Mouse (Mus musculus) hindbrain, embryonic 14.5 days (tissue): ENCODE data around the gene Fscn2. TPM values are rescaled to one million over a fixed set of nuclear protein-coding genes. Genes with fewer than 3 reads are reported as not detected.

ENCODE experiments used
- ATAC-seq: fragments of 200-750 bp; cut with Nextera tagmentation; 2 replicates; pipeline ENCODE4 v1.8.0; 2017; ENCODE audit warnings: moderate number of reproducible peaks, mild to moderate bottlenecking, moderate TSS enrichment, moderate library complexity; ENCODE audit not compliant: low FRiP score
- DNase-seq: peaks from one replicate; pipeline ENCODE4 v3.0.0-alpha.2; 2015; ENCODE audit warnings: low spot score
- H3K27ac ChIP-seq: fragments of 300-500 bp; sonication (generic); 2 replicates; pipeline ENCODE4 v1.5.1; 2014; ENCODE audit warnings: mild to moderate bottlenecking, moderate library complexity
- H3K27me3 ChIP-seq: fragments of 300-500 bp; sonication (generic); 2 replicates; pipeline ENCODE4 v1.6.1; 2014; ENCODE audit warnings: mild to moderate bottlenecking, low read length, mixed read lengths; ENCODE audit not compliant: control insufficient read depth, insufficient read depth
- H3K36me3 ChIP-seq: fragments of 300-500 bp; sonication (generic); replicated peaks from 2 replicates; pipeline ENCODE4 v1.6.1; 2014; ENCODE audit not compliant: control insufficient read depth, insufficient read depth
- H3K4me1 ChIP-seq: fragments of 300-500 bp; sonication (generic); replicated peaks from 2 replicates; pipeline ENCODE4 v1.6.1; 2014; ENCODE audit warnings: antibody characterized with exemption, low read length, mixed read lengths; ENCODE audit not compliant: control insufficient read depth, insufficient read depth
- H3K4me2 ChIP-seq: fragments of 300-500 bp; sonication (generic); replicated peaks from 2 replicates; pipeline ENCODE4 v1.6.1; 2014; ENCODE audit warnings: mild to moderate bottlenecking, moderate library complexity
- H3K4me3 ChIP-seq: fragments of 300-500 bp; sonication (generic); replicated peaks from 2 replicates; pipeline ENCODE4 v1.5.1; 2014; ENCODE audit warnings: mild to moderate bottlenecking, low read length
- H3K9ac ChIP-seq: fragments of 300-500 bp; sonication (generic); 2 replicates; pipeline ENCODE4 v1.6.1; 2014
- H3K9me3 ChIP-seq: fragments of 300-500 bp; sonication (generic); 2 replicates; pipeline ENCODE4 v1.6.1; 2016; ENCODE audit warnings: low read length; ENCODE audit not compliant: control insufficient read depth
- WGBS: fragments of 180-500 bp; shearing (Covaris S2); extraction: QIAGEN DNeasy Blood & Tissue Kit; methylation state at CpG from one replicate; pipeline ENCODE4 v1.1.7; 2014; 5-methylcytosine and 5-hydroxymethylcytosine counted together
- polyA plus RNA-seq: library from polyadenylated mRNA; unstranded; fragments of >200 nt; fragmentation: Nextera tagmentation; extraction: Ambion mirVana; gene quantifications from 2 replicates; pipeline ENCODE4 v1.2.1, GENCODE M21; 2014

Fscn2 gene
- polyA plus RNA-seq, 1 experiment from 2014 or later, result 1.6 TPM

DNA sequence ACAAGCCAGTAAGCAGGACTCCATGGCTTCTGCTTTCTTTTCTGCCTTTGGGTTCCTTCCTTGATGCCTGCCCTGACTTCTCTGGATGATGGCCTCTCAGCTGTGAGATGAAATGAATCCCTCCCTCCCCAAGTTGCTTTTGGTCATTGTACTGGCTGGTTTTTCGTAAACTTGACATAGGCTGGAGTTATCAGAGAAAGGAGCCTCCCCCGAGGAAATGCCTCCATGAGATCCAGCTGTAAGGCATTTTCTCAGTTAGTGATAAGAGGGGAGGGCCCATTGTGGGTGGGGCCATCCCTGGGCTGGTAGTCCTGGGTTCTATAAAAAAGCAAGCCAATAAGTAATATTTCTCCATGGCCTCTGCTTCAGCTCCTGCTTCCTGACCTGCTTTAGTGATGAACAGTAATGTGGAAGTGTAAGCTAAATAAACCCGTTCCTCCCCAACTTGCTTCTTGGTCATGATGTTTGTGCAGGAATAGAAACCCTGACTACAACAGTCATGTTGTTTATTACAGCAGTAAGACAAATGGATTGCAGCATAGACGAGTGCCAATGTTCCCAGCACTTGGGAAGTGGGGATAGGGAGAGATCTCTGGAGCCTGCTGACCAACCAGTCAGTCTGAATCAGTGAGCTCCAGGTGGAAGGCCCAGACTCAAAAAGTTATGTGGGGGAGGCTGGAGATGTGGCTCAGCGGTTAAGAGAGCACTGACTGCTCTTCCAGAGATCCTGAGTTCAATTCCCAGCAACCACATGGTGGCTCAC is 5.9 kb upstream of the Fscn2 start:
- Histone ChIP-seq H3K27ac (no peak overlapping the region), H3K4me1 (peaks cover 54% of the 10 kb centered on the region), H3K4me3 (no peak overlapping the region), H3K36me3 (no peaks in the 10 kb centered on the region), H3K27me3 (no peaks in the 10 kb centered on the region), H3K9me3 (no peaks in the 10 kb centered on the region), H3K4me2 (no peak overlapping the region), H3K9ac (no peak overlapping the region)
- 82% methylated on average over 5 of the region's 5 CpGs for WGBS
- ATAC-seq (no peak), DNase-seq (no peak)

DNA sequence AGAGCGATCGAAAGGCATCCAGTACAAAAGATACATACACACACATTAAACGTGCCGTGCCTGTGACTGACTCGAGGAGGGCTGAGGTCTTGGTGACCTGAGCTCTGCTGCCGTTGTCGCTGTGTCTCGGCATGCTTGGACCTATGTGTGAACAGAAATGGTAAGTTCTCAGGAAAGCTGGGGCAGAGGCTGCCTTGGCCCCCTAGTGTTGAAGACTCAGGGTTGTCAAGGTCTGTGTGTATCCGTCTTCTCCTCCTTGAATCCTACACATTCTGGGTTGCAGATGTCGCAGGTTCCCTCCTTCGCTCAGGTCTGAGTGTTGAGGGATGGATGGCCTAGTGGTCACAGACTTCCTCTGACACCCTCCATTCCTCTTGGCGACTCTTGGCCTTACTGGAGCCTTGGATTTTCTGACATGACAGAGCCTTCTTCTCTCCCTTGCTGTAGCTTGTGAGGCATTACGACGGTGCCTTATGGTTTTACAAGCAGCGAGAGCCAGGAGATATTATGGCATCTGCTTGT is 5.0 kb upstream of the Fscn2 start:
- no peak for ATAC-seq
- H3K4me1 ChIP-seq, result peaks cover 46% of the 10 kb centered on the region

DNA sequence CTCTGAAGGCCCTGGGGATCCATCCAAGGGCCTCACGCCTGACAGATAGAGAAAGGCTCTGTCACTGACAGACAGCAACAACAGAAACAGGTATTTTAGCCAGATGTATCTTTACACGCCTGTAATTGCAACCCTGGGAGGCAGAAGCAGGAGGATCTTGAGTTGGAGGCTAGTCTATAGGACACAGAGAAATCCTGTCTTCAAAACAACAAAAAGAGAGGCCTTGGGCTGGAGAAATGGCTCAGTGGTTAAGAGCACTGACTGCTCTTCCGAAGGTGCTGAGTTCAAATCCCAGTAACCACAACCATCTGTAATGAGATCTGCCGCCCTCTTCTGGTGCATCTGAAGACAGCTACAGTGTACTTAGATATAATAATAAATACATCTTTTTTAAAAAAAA is 4.4 kb upstream of the Fscn2 start:
- ATAC-seq, result no peak
- Histone ChIP-seq H3K27ac (peak overlapping the region; percentile 82; the same call in 1 of the 2 replicates), H3K36me3 (no peaks in the 10 kb centered on the region), H3K4me1 (peaks cover 46% of the 10 kb centered on the region), H3K9me3 (no peaks in the 10 kb centered on the region), H3K4me2 (no peak overlapping the region), H3K4me3 (no peak overlapping the region), H3K27me3 (no peaks in the 10 kb centered on the region), H3K9ac (no peak overlapping the region)
- no peak for DNase-seq
- 96% methylated on average over 4 of the region's 4 CpGs for WGBS

More for the DNA sequence above, 5.0 kb upstream of the Fscn2 start:
- Histone ChIP-seq H3K27ac (no peak overlapping the region), H3K9me3 (no peaks in the 10 kb centered on the region), H3K4me2 (no peak overlapping the region), H3K4me3 (no peak overlapping the region), H3K27me3 (no peaks in the 10 kb centered on the region), H3K36me3 (no peaks in the 10 kb centered on the region), H3K9ac (no peak overlapping the region)
- WGBS, result 86% methylated on average over 15 of the region's 15 CpGs
- no peak for DNase-seq

DNA sequence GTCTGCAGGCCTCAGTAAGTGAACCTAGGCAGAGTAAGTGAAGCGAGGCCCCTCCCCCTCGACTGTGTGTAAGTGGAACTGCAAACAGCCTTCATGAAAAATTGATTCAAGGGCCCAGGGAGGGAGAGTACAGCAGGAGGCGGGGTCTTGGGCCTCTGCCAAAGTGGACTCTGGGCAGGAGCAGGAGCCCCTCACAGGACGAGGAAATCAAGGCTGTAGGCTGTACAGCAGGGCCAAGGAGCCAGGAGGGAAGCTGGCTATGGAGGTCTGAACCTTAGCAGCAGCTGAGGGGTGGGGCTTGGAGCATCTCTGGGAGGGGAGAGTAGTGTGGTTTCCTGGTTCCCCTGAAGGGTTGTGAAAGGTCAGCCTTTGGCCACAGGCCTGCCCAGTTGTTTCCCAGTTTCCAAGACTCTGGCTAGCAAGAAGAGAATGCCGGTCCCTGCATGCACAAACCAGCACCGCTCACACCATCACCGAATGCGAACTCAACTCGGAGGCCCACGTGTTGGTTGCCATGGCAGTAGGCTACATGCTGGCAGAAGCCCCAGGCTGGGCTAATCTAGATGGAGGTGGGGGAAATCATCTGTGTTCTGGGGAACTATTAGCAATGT is 3.4 kb upstream of the Fscn2 start:
- Histone ChIP-seq H3K27me3 (no peaks in the 10 kb centered on the region), H3K27ac (peak overlapping the region; percentile 82), H3K4me2 (peak overlapping the region; percentile 34), H3K36me3 (no peaks in the 10 kb centered on the region), H3K4me1 (peaks cover 42% of the 10 kb centered on the region), H3K9ac (peak overlapping the region; percentile 48), H3K4me3 (no peak overlapping the region), H3K9me3 (no peaks in the 10 kb centered on the region)
- 9% methylated on average over 10 of the region's 10 CpGs for WGBS
- ATAC-seq (peak; percentile 73), DNase-seq (peak; percentile 76)

DNA sequence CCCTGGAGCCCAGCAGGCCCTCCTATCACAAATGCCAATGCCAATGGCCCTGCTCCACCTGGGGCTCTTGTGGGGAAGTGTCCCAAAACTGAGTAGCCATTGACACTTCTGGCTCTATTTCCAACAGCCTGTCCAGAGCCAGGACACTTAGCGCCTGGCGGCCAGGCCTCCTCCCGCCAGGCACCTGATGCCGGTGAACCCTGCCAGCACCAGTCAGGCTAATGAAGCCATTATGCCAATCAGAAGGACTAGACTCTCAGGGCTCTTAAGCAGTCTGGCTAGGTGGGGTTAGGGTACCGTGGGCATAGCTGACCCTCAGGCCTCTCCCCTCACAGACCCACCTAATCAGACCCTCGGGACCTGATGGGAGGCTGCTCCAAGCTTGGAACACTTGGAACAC is 1.9 kb upstream of the Fscn2 start:
- DNase-seq, result no peak
- WGBS, result 67% methylated on average over 6 of the region's 6 CpGs
- H3K36me3 ChIP-seq, result no peaks in the 10 kb centered on the region

DNA sequence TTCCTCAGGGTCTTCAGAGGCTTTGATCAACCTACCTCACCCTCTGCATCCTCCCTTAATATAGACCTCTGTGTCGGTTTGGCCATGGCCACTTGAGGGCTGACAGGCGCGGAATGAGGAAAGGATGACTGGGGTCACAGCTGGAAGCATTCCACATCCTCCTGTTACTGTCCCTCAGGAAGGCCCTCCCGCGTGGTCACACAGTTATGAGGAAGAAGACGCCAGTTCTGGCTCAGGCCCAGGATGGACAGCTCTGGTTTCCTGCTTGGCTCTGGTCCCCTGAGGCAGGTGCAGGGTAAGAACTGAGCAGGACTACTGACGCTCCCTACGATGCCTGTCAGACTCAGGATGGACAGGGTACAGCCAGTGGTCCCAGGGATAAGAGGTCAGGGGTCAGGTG is 1.3 kb upstream of the Fscn2 start:
- H3K9me3 ChIP-seq, result no peaks in the 10 kb centered on the region
- no peak overlapping the region for H3K9ac ChIP-seq

More for the DNA sequence above, 1.9 kb upstream of the Fscn2 start:
- H3K27ac ChIP-seq, result no peak overlapping the region
- no peak overlapping the region for H3K4me2 ChIP-seq
- H3K9ac ChIP-seq, result peak overlapping the region; percentile 11; the same call in 1 of the 2 replicates
- no peaks in the 10 kb centered on the region for H3K27me3 ChIP-seq
- no peaks in the 10 kb centered on the region for H3K9me3 ChIP-seq
- H3K4me1 ChIP-seq, result peaks cover 32% of the 10 kb centered on the region
- ATAC-seq, result no peak
- H3K4me3 ChIP-seq, result no peak overlapping the region

DNA sequence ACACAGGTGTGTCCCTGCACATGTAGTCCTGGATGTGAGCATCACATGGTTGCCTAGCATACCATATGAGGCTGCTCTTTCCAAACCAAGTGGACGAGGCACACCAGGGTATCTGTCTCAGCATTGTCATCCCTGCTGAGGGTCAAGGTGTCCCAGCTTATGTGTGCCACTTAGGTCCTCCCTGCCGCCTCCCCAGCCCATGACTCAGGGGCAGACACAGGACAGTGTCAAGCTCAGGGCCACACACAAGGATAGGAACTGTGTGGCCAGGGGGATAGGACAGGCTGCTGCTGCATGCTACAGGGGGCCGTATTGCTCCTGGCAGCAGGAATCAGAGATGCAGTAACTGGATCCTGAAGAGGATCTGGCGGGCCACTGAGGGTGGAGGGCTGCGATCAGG is 579 bp upstream of the Fscn2 start:
- H3K27me3 ChIP-seq, result no peaks in the 10 kb centered on the region
- no peaks in the 10 kb centered on the region for H3K9me3 ChIP-seq
- DNase-seq, result no peak
- no peak overlapping the region for H3K27ac ChIP-seq
- peaks cover 33% of the 10 kb centered on the region for H3K4me1 ChIP-seq
- no peak overlapping the region for H3K4me2 ChIP-seq
- H3K4me3 ChIP-seq, result no peak overlapping the region
- ATAC-seq, result no peak
- WGBS, result 76% methylated on average over 5 of the region's 5 CpGs
- H3K36me3 ChIP-seq, result no peaks in the 10 kb centered on the region
- H3K9ac ChIP-seq, result no peak overlapping the region

More for the DNA sequence above, 1.3 kb upstream of the Fscn2 start:
- Histone ChIP-seq H3K4me2 (no peak overlapping the region), H3K27me3 (no peaks in the 10 kb centered on the region), H3K36me3 (no peaks in the 10 kb centered on the region), H3K4me1 (peaks cover 32% of the 10 kb centered on the region), H3K27ac (no peak overlapping the region), H3K4me3 (no peak overlapping the region)
- DNase-seq (no peak), ATAC-seq (no peak)
- WGBS, result 57% methylated on average over 8 of the region's 8 CpGs

DNA sequence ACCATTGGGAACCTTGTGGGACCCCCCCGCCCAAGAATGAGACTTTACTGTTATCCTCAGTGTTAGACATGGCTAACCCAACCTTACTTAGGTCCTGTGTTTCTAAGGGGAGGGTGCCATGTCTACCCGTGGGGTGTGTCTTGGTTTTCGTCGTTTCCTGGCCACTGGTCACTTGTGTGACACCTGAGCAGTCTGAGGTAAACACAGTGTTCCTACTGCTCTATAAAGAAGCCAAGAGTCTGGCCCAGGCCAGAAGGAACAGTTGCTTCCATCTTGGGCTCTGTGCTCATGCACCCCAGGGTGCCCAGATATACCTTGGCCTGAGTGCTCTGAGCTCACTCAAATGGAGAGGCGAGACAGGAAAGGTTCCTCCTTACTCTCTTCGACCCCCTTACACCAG is 1.6 kb downstream of the Fscn2 start:
- H3K27ac ChIP-seq, result no peak overlapping the region
- DNase-seq (no peak), ATAC-seq (no peak)
- WGBS, result 86% methylated on average over 6 of the region's 6 CpGs
- no peak overlapping the region for H3K4me3 ChIP-seq
- peaks cover 39% of the 10 kb centered on the region for H3K4me1 ChIP-seq
- H3K9ac ChIP-seq, result no peak overlapping the region
- no peaks in the 10 kb centered on the region for H3K9me3 ChIP-seq
- no peaks in the 10 kb centered on the region for H3K27me3 ChIP-seq
- H3K36me3 ChIP-seq, result no peaks in the 10 kb centered on the region
- no peak overlapping the region for H3K4me2 ChIP-seq

DNA sequence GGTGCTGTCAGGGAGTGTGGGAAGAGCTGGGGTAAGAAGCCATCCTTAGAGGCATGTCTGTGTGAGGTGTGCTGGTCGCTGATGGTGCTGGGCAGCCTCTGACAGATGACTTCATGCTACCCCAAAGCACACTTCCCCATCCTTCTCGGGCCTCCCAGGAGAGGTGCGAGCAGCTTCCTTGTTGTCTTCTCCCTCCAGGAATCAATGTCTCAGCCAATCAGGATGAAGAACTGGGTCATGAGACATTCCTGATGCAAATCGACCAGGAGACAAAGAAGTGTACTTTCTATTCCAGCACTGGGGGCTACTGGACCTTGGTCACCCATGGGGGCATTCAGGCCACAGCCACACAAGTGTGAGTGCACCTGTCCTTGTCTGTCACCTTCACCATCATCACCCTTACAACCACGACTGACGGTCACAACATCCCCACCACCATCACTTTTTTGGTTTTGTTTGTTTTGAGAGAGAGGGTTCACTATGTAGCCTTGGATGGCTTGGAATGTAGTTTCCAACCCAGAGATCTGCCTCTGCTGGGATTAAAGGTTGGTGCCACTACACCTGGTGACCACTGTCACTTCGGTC is 5.2 kb downstream of the Fscn2 start:
- H3K27ac ChIP-seq, result no peak overlapping the region
- WGBS, result 31% methylated on average over 7 of the region's 7 CpGs
- no peak overlapping the region for H3K4me3 ChIP-seq
- H3K27me3 ChIP-seq, result no peaks in the 10 kb centered on the region
- peaks cover 31% of the 10 kb centered on the region for H3K36me3 ChIP-seq
- H3K9me3 ChIP-seq, result no peaks in the 10 kb centered on the region
- H3K4me1 ChIP-seq, result peaks cover 14% of the 10 kb centered on the region
- H3K4me2 ChIP-seq, result no peak overlapping the region
- ATAC-seq (no peak), DNase-seq (no peak)
- peak overlapping the region; percentile 26; the same call in 1 of the 2 replicates for H3K9ac ChIP-seq
